Mouse (Mus musculus) activated CD4-positive, CD25-positive, alpha-beta regulatory T cell, adult 4 months (primary cell): Measurements from ENCODE around the gene Mb. TPM values are rescaled to one million over a fixed set of nuclear protein-coding genes. Genes with fewer than 3 reads are reported as not detected.
"Not testable (repeated sequence)": the region's sequence is repeated elsewhere in the genome, so short reads cannot be mapped to it uniquely, and the experiment has no call there.

Experiments used
- ATAC-seq: one replicate; pipeline ENCODE4 v1.8.0; 2017
- polyA plus RNA-seq, 2 experiments: library from polyadenylated mRNA; unstranded; fragments of 100-300 nt; shearing (Covaris generic); gene quantifications; one replicate each; pipeline ENCODE4 v1.2.1; 2017

The Mb gene
- polyA plus RNA-seq, 2 experiments from 2014 or later = not detected

DNA sequence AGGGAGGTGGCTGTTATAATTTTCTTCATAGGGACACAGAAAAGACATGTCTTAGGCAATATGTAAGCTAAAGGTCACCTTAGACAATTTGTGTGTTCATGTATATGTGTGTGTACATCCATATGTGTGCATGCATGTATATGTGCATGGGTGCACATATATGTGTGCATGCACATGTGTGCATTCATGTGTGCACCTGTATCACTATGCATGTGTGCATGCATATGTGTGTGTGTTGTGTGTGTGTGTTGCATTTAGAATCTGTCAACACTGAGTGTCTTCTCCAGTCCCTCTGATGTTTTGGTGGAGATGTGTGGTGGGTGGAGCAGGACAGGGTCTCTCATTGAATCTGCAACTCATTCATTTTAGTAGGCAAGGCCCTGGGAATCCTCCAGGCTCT is 12.3 kb upstream of the Mb start:
- no peak for ATAC-seq

DNA sequence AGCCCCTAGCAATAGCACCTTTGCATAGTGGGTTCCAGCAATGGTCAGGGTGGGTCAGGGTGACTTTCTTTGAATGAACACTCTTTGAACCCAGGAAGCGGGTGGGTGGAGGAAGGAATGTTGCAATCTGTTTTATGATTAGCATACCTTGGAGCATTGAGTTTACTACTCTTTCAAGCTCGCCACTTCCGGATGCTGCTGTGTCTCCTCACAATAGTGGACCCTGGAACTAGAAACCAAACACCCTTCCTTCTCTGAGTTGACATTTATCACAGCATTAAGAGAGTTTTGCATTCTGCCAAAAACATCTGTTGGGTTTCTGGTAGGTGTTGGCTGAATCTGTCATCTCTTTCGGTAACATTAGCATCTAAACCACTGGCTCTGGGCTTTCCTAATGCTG is 8.9 kb upstream of the Mb start:
- ATAC-seq = not testable (repeated sequence)

DNA sequence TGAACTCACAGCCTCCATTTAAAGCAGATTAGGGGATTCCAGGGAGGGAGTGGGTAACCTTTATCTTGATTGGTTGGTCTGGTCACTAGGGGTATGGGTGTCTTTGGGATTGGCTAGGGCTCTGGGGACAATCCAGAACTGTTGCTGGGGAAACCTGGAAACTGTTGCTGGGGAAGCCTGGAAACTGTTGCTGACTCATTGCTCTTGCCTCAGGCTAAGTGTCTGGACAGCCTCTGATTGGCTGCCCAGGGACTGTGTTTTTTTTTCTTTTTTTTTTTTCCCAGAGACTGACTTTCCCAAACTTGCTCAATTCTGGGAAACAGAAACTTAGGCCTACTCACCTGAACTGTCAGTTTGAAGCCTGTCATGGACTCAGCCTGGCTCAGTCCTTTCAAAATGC is 8.1 kb upstream of the Mb start:
- ATAC-seq = no peak

- no peak for ATAC-seq
Measured at GRCm38 (mm10) chr15:77056791-77057051, 6.3 kb upstream of the Mb start.

DNA sequence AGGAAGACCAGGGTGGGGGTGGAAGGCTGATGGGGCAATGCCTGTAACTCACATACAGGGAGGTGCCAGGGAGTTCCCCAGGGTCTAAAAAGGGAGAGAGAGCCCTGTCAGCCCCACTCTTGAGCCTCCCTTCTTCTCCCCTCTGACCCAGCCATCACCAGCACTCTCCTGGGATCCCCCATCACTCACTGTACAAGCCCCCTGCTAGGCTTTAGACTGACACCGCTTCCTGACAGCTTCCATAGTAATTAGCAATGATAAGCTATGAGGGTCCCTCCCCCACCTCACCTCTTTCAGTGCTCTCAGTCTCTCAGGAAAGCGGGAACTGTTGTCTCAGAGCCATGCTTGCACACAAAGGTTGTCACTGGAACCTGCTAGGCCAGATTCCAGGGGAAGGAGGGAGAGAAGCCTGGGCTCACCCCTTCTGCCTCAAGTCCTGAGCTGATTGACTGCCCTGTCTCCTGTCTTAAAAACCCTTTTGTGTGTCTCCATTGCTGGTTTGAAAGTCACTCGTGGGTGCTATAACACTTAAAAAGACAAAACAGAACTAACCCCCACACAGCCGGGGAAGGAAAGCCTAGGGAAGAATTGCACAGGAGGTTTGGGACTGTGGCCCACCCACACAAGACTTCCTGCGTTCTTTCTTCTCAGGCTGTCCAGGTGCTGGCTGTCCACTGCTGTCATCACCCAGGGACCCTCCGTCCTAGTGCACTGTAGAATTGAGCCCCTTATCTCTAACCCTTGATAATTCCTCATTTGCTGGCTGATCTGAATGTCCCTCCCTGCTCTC is 5.7 kb upstream of the Mb start:
- ATAC-seq = no peak

DNA sequence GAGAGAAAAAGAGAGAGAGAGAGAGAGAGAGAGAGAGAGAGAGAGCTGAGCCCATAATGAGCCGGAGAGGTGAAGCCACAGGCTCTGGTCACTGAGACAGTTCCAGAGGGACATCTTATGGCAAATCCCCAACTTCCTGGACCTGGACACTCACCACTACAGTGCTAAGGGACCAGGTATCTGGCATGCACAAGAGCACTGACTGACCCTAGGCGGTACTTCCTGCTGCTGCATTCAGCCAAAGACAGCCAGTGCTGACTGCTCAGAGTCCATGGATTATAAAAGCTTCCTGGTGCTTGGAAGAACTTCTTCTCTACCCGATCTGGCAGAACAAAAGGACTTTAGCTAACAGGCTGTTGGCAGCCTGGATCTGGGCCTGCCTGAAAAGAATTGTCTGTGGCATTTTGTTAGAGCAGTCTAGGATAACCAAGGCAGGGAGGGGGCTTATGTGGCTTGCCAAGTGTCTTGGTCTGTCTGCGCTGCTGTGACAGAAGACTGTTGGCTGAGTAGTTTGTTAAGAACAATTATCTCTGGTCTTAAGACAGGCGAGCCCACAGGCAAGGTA is 4.2 kb upstream of the Mb start:
- no peak for ATAC-seq

DNA sequence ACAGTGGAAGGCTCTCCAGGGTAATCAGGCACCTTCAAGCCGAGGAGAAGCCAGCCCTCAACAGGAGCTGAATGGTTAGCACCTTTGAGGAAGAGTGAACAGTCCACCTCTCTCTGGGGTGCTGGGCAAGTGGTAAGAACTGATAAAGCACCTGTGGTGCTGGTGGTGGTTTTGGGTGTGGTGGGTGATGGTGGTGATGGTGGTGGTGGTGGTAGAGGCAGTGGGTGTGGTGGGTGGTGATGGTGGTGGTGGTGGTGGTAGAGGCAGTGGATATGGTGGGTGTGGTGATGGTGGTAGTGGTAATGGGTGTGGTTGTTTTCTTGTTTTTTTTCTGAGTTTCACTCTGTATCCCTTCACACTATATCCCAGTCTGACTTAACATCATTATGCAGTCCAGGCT is 2.6 kb upstream of the Mb start:
- ATAC-seq = no peak

DNA sequence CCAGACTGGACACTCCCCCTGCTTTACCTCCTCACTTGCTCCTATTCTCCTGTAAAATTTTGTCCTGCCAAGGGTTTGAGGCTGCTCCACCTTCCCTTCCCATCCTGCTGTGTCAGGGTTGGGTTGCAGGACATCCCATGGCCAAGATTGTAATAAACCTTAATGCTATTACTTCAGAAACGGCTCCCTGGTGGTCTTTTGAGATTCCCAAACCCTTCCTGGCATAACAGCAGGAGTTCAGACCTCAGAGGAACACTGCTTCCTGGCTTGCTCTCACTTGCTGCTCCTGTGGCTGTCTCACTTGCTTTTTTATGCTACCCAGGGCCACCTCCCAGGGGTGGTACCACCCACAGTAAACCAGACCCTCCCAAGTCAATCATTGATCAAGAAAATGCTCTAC is 1.7 kb upstream of the Mb start:
- ATAC-seq = no peak

DNA sequence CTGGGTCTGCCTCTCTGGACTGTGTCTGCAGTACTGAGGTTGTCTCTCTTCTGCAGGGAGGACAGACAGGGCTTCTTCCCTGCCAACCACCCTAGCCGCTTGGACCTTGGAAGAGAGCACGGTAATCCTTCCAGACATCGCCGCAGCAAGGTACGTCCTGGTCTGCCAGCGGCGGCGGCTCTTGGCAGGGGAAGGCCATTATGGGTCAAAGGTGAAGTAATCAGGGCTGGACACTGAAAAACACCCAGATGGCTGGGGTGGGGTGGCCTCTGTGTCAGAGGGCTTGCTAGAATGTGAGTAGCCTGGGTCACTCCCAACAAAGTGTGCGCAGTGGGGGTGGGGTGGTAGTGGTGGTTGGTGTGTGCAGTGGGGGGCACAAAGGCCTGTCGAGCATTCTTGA is 4.9 kb downstream of the Mb start:
- no peak for ATAC-seq

DNA sequence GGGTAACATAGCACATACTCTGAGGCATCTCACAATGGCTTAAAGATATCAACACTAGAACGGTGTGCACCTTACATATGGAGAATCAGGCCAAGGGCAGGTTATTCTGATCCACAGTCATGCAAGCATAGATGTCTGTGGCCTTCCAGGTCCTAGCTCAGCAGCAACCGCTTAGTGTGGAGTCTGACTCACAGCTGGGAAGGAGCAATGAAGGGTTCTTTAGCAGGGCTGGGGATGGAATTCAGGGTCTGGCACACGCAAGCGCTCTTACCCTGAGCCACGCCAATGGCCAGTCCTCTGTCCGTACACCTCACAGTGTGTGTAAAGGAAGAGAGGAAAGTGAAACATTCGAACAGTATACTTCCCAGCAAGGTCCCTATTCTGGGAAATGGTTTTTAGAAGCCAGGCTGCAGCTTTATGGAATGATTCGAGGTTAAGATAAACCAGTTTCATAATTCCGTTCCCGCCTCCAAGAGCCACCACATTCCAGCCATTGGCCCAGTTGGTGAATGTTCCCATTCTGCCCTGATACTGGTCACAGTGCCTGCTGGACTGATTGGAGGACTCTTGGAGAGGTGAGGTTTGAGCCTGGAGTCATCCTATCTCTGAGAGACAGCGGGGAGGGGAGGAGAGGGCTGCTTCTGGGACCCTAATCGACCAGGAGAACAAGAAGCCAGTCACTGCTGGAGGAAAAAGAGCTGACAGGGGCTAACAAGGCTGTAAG is 5.7 kb downstream of the Mb start, which contains the start of gene Apol6:
Apol6 (plus strand) TSS at position 133 of the 724 bp plus-strand sequence.
- no peak for ATAC-seq

DNA sequence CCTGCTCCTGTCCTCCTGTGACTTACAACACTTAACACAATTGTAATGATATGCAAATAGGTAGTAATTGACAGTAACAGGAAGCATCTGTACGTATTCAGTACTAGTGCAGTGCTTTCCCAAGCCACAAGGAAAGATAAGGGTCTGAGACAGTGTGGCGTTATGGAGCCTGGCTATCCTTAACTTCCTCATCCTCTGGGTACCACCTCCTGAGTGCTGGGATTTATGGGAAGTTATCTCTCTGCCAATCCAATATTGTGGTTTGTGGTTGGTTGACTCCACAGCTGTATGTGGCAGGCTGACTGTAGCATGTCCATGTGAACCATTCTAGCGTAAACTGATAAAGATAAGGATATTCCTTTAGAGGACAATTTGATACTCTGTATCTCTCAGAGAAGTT is 9.7 kb downstream of the Mb start:
- ATAC-seq = no peak

- ATAC-seq = no peak
Measured at GRCm38 (mm10) chr15:77039211-77039700, 11.2 kb downstream of the Mb start.

- no peak for ATAC-seq
Measured at GRCm38 (mm10) chr15:77037278-77038161, 12.9 kb downstream of the Mb start.

- no peak for ATAC-seq
Measured at GRCm38 (mm10) chr15:77036989-77037277, 13.5 kb downstream of the Mb start.

DNA sequence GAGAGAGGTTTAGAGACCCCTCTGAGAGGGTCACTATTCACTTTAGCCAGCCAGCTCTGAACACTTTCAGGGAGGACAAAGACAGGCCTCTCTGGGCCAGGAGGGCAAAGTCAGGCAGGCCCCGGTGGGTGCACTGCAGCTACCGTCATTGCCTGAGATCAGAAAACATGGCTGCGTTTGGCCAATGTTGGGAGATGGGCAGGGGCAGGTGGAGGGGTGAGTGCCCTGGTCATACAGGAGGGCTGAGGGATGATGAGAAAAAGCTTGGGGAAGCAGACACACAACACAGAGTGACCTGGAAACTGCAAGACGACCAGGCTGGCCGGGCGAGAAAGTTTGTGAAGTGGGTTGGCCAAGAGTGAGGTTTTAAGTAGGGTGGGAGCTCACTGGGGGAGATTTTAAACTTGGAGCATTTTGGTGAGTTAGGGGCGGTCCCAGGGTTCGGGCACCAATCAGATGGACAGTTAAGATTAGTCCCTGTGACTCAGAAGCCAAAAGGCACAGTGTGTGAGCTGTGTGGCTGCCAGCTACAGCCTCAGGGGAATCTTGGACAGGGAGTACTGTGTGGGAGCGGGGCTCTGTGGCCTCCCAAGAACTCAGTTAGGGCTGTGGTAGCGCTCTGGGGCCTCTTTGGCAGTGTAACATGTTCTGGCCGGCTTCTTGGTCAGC is 14.0 kb downstream of the Mb start:
- no peak for ATAC-seq

- no peak for ATAC-seq
Measured at GRCm38 (mm10) chr15:77035643-77036042, 14.8 kb downstream of the Mb start.

- no peak for ATAC-seq
Measured at GRCm38 (mm10) chr15:77034526-77034925, 15.9 kb downstream of the Mb start.

DNA sequence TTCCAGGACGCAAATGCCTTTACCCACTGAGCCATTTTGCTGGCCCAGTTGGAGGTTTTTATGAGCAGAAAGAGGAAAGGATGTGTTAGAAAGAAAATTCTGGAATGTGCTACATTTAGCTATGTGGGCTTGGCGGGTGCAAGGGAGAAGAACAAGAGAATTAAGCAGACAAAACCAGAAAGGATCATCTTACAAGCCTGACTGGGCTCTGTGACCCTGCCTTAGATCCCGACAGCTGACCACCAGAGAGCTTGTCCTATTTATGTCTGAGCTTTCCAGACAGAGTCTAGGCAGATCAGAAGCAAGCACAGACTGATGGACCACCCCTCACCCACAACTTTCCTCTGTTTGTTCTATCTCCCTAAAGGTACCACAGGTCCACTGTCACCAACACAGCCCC is 19.2 kb downstream of the Mb start:
- no peak for ATAC-seq

- ATAC-seq = no peak
Measured at GRCm38 (mm10) chr15:77029331-77029991, 21.0 kb downstream of the Mb start.

- ATAC-seq = no peak
Measured at GRCm38 (mm10) chr15:77027675-77028074, 22.8 kb downstream of the Mb start.

DNA sequence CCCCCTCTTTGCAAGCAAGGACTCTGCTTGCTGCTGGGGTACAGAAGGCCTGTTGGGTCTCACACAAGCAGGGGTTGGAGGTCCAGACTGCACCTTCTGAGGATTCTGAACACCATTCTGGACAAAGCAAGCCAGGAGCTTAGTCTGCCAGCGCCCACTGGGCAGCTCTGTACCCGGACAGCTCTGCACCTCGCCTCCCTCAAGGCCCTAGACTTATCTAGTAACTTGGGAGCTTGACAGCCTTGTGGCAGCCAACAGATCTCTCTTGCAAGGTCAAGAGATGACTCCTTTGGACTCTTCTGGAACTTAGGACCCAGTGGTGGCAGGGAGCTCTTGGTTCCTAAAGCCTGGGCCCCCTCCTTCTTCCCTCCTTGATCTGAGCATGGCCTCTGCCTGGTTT is 23.4 kb downstream of the Mb start:
- ATAC-seq = no peak
